Mouse (Mus musculus): ENCODE measurements around the gene Hs3st6.

Gene Hs3st6

DNA sequence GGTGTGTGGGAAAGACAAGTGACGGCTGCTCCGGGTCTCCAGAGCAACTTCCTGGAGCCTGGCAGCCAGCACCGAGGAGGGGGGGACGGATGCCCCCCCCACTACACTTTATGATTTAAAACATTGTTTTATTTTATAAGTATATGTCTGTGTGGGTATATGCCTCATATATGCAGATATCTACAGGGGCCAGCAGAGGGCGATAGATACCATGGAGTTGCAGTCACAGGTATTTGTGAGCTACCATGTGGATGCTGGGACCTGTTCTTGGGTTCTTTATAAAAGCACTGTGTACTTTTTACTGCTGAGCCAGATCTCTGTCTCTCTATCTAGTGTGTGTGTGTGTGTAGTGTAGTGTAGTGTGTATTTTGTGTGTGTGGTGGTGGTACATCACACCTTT lies 20.5 kb downstream of the Hs3st6 start:
- DNase-seq: no peak

DNA sequence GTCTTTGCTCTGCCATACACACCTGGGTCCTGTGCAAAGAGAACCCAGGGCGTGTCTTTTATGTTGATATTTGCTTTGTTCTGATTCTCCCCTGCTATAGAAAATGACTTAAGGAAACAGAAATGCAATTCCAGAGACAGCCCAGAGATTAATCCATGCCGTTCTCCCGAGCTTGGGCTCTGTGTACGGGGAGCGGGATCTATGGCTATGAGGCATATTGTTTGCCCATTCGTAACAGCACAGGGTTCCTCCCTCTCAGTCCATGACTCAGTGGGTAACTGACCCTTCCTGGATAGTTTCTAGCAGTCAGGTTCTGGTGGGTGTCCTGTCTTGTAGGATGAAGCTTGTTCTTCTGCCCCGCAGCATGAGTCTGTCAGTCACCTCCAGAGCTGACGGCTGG lies 22.4 kb downstream of the Hs3st6 start:
- DNase-seq: no peak

DNA sequence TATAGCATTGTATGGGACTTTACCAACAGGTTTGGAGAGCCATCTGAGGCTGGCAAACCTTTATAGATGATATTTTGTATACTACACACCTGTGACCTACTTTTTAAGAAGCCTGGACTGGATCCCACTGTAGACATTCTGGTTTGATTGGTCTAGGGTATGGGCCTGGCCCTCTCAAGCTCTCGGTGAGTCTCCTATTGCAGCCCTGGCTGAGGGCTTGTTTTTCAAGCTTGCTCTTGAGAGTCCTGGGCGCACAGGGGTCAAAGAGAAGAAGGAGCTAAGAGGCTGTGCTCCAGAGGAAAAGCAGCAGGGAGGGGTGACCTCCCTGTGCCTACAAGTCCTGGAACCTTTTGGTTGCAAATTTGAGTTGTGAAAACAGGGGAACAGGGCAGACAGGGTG lies 24.3 kb downstream of the Hs3st6 start:
- DNase-seq: no peak

DNA sequence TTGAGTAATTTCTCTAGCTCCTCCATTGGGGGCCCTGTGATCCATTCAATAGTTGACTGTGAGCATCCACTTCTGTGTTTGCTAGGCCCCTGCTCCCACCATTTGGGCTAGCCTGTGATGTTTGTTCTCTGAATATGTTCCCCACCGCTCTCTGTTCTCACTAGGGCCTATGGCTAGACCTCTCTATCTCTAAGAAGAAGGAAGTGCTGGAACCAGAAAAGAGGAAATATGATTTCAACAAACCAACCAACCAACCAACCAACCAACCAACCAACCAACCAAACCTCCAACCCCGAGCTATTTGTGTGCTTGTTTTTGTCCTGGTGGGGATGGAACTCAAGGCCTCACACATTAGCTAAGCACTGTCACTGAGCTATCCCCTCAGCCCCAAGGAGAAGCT lies 28.0 kb downstream of the Hs3st6 start:
- no peak for DNase-seq

DNA sequence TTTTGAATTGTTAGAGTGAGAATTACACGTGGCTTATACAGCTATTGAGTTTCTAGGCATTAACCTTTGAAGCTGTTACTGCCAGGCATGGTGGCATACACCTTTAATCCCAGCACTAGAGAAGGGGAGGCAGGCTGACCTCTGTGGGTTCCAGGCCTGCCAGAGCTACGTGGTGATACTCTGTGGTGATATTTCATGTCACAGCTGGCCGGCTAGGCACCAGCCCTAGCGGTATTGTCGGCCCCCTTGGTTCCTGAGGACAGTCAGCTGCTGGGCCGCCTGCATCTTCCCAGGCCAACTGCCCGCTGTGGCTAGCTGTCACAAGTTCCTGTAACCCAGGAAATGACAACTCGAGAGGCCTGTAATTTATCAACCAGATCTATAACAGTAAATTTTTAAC lies 39.4 kb downstream of the Hs3st6 start:
- DNase-seq: no peak

DNA sequence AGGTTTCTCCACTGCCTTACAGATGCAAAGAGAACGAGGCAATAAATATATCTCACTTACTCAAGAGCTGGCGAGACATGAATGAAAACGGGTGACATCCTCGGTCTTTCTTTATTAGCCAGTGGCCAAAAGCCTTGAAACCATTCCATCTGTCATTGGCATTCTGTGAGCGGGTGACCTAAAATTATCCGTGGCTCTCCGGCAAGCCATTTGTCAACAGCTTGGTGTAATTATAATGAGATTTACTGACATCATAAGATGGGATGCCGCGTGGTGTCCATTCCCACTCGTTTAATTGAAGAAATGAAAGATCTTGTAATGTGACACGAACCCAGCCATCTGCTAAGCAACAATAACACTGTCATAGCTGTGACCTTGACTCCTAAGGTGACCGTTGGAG lies 42.0 kb downstream of the Hs3st6 start:
- DNase-seq: no peak

DNA sequence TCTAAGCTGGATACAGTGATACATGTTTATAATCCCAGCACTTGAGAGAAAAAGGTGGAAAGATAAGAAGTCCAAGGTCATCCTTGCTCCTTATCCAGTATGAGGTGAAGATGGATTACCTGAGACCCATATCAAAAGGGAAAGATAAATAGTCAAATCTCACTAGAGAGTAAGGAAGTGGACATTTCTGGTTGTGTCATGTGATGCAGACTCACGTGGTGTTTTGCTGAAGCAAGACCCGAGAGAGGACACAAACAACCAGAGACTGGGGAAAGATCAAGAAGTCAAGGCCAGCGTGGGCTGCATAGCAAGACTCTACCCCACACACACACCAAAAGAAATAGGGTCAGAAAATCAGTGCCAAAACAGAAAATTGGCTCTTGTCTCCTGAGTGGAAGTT lies 44.2 kb downstream of the Hs3st6 start:
- no peak for DNase-seq

DNA sequence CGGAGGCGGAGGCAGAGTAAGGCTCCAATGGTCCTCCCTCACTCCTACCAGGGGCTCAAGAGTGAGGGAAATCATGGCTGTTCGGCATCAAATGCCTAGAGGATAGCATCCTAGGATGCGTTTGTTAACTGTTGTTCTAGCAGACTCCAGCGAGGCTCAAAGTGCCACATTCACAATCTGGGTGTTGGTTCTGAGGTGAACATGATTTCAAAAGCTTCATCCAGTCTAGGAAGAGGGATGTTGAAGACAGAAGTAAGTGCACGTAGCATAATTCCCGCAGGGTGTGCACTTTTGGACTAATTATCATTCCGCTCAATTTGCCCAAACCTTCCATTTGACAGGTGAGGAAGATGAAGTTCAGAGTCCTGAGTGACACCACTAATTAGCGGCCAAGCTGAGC lies 45.4 kb downstream of the Hs3st6 start:
- no peak for DNase-seq

DNA sequence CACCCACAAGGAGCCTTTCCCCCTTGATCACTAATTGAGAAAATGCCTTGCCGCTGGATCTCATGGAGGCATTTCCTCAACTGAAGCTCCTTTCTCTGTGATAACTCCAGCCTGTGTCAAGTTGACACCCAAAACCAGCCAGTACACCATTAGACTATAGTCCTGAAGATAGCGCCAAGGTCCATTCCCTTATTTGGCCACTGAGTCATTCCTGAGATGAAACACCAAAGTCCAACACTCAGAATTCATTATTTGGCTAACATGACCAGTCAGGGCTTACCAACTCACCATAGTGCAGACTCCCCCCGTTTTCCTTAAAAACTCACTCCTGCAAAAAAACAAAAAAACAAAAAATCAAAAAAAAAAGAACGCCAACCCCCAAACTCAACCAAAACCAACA lies 46.7 kb downstream of the Hs3st6 start:
- no peak for DNase-seq

DNA sequence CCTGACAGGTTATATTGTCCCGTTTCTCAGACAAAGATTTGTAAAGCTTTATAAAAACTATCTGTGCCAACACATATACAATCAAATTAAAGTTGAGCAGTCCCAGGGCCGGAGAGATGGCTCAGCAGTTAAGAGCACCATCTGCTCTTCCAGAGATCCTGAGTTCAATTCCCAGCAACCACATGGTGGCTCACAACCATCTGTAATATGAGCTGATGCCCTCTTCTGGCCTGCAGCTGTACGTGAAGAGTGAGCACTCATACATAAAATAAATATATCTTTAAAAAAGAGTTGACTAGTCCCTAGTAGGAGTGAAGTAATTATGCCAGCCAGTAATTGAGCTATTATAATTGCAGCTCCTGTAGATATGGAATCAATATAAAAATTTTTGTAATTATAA lies 47.7 kb downstream of the Hs3st6 start:
- DNase-seq: no peak

DNA sequence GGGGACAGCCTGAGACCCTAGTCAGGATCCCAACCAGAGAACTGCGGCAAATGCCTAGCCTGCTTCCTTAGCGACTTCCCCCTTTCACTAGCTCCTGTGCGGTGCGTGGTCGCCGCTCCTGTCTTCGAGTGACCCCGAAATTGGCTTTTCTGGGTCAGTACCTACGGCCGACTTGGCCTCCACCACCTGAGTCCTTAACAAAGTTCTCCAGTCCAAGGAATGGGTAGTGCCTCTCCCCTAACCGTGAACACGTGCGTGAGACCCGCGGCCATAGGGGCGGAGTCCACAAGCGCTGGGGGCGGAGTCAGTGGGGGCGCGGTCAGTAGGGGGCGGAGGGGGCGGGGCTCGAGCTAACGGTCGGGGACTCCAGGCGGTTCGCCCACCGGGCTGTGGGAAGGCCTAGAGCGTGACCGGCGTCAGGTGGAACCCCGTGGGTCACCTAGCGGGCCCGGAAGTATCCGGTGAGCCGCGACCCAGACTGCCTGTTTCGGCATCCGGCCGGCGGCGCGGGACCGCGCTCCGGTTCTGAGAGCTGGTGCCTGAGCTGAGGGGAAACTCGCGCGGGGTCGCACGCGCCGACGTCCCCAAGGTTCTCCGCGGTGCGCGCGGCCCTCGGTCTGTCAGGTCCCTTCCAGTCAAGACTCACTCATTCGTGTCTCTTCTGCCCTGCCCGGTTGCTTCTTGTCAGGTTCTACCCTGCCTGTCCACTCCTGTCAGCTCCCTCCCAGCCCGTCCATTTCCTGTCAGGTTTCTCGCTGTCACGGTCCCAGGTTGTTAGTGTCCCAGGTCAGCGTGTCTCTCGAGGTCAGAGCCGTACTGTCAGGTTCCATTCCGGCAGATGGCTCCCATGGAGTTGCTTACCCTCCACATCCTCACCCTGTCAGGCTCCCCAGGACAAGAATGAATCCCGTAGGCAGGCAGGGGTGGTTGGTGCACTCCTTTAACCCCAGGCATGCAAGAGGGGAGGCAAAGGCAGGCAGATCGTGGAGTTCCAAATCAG lies 51.5 kb downstream of the Hs3st6 start, which contains the start of gene Meiob:
Gene Meiob (plus strand): TSS at position 338 of the 1,000 bp plus-strand sequence.
- peak; percentile 70 to 74 for DNase-seq
